Mouse (Mus musculus) kidney, adult 11 months (tissue): Measurements from ENCODE around the gene Car11.

Source experiments
- DNase-seq: peaks from one replicate; pipeline ENCODE4 v3.0.0; 2022

Car11 gene

GRCm38 (mm10) chr7:45693921-45694591 lies 5.6 kb upstream of the Car11 start, which contains the start of gene Sec1:
Gene Sec1 (minus strand): TSS chr7:45694402.
- no peak for DNase-seq

- DNase-seq = no peak
Observed at GRCm38 (mm10) chr7:45695098-45695497, 4.5 kb upstream of the Car11 start.

GRCm38 (mm10) chr7:45697894-45698293 lies 1.7 kb upstream of the Car11 start:
- DNase-seq = no peak

GRCm38 (mm10) chr7:45700301-45701015 lies 815 bp downstream of the Car11 start:
- peak; percentile 86 for DNase-seq

- DNase-seq = no peak
Observed at GRCm38 (mm10) chr7:45701072-45701471, 1.4 kb downstream of the Car11 start.

- DNase-seq = peak; percentile 36
Observed at GRCm38 (mm10) chr7:45701607-45702006, 2.0 kb downstream of the Car11 start.

- DNase-seq = peak; percentile 23
Observed at GRCm38 (mm10) chr7:45702316-45702715, 2.7 kb downstream of the Car11 start.

GRCm38 (mm10) chr7:45702809-45703520 lies 3.3 kb downstream of the Car11 start:
- DNase-seq = peak; percentile 42

GRCm38 (mm10) chr7:45703521-45704033 lies 3.9 kb downstream of the Car11 start:
- DNase-seq = no peak

- DNase-seq = peak; percentile 86
Observed at GRCm38 (mm10) chr7:45704046-45704559, 4.5 kb downstream of the Car11 start.

- peak; percentile 100 for DNase-seq
Observed at GRCm38 (mm10) chr7:45704730-45705442, 5.2 kb downstream of the Car11 start, which contains the start of gene Dbp. Gene Dbp (plus strand): TSS chr7:45705088.

- no peak for DNase-seq
Observed at GRCm38 (mm10) chr7:45705443-45705864, 5.8 kb downstream of the Car11 start.

- DNase-seq = peak; percentile 96
Observed at GRCm38 (mm10) chr7:45705873-45706281, 6.2 kb downstream of the Car11 start.

- peak; percentile 92 for DNase-seq
Observed at GRCm38 (mm10) chr7:45706721-45707241, 7.1 kb downstream of the Car11 start.

GRCm38 (mm10) chr7:45707375-45707967 lies 7.8 kb downstream of the Car11 start:
- DNase-seq = peak; percentile 99

GRCm38 (mm10) chr7:45708221-45708761 lies 8.6 kb downstream of the Car11 start:
- DNase-seq = peak; percentile 92

GRCm38 (mm10) chr7:45709036-45709435 lies 9.4 kb downstream of the Car11 start:
- DNase-seq = peak; percentile 59

GRCm38 (mm10) chr7:45709677-45710355 lies 10.2 kb downstream of the Car11 start:
- DNase-seq = peak; percentile 48

- peak; percentile 69 for DNase-seq
Observed at GRCm38 (mm10) chr7:45710477-45711191, 11.0 kb downstream of the Car11 start.
